Mouse (Mus musculus) midbrain, embryonic 10.5 days (tissue): ENCODE measurements at regions not wholly inside any gene's neighbourhood (a gene's known extent, or its start where the extent isn't known, plus 50 kb on each side); places are given as distances from the start of the nearest gene placed in this dataset.

ENCODE experiments used
- DNase-seq: peaks from one replicate; pipeline ENCODE4 v3.0.0-alpha.2; 2017; ENCODE audit warnings: low spot score
- H3K27ac ChIP-seq: fragments of 300-500 bp; sonication (generic); replicated peaks from 2 replicates; pipeline ENCODE4 v1.5.1; 2016; ENCODE audit warnings: mild to moderate bottlenecking
- H3K27me3 ChIP-seq: fragments of 300-500 bp; sonication (generic); 2 replicates; pipeline ENCODE4 v1.6.1; 2016; ENCODE audit warnings: low read depth, mild to moderate bottlenecking; ENCODE audit not compliant: poor library complexity, severe bottlenecking
- H3K36me3 ChIP-seq: fragments of 300-500 bp; sonication (generic); 2 replicates; pipeline ENCODE4 v1.6.1; 2016; ENCODE audit warnings: mild to moderate bottlenecking, moderate library complexity
- H3K4me1 ChIP-seq: fragments of 300-500 bp; sonication (generic); 2 replicates; pipeline ENCODE4 v1.6.1; 2016
- H3K4me3 ChIP-seq: fragments of 300-500 bp; sonication (generic); 2 replicates; pipeline ENCODE4 v1.5.1; 2016; ENCODE audit warnings: mild to moderate bottlenecking, moderate library complexity
- H3K9me3 ChIP-seq: fragments of 300-500 bp; sonication (generic); replicated peaks from 2 replicates; pipeline ENCODE4 v1.6.1; 2016; ENCODE audit warnings: mild to moderate bottlenecking
- WGBS: fragments of 180-500 bp; shearing (Covaris S2); methylation state at CpG from one replicate; pipeline ENCODE4 v1.1.7; 2016; 5-methylcytosine and 5-hydroxymethylcytosine counted together

GRCm38 (mm10) chr10:14213536-14213935 is 247.7 kb downstream of the Hivep2 start:
- 92% methylated on average over 5 of the region's 5 CpGs for WGBS

DNA sequence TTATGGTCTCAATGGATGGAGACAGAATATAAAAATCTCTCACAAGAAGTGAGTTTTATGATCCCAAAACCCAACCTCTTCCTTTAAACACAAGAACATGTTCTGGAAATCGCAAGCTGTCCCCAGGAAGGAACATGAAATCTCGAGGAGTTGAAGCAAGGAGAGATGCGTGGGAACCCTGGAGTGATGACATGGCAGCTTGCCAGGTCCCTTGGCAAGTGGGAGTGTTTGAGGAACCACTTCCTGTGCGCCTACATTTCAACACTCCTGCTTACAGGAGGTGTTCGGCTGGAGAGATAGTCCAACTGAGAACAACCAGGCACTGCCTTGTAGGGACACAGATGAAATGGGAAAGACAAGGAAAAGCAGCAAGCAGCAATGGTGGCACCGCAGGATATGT is 246.1 kb downstream of the Hivep2 start:
- Histone ChIP-seq H3K36me3 (no peaks in the 10 kb centered on the region), H3K27ac (no peak overlapping the region)
- 84% methylated on average over 6 of the region's 6 CpGs for WGBS

More at GRCm38 (mm10) chr10:14213536-14213935, 247.7 kb downstream of the Hivep2 start:
- no peaks in the 10 kb centered on the region for H3K27me3 ChIP-seq
- H3K4me3 ChIP-seq, result no peak overlapping the region
- no peak for DNase-seq
- no peaks in the 10 kb centered on the region for H3K36me3 ChIP-seq
- H3K9me3 ChIP-seq, result peaks cover 4% of the 10 kb centered on the region; the same call in 1 of the 2 replicates
- H3K27ac ChIP-seq, result no peak overlapping the region
- no peaks in the 10 kb centered on the region for H3K4me1 ChIP-seq

DNA sequence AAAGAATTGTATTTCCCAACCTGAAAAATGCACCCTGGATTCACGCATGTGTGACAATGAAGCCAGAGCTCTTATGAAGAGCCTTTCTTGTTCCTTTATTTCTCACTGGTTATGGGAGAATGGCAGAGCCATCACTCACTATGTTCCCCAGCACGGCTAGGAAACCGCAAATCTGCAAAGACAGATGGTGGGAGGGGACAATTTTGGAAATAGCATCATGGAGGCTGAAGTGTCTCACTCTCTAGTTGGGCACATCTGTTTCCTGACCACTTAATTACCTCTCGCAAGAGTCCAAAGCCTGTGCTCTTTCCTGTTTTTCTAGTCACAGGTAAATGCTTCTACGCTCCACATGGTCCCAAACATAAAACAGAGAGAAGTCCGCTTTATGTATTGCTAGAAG is 245.6 kb downstream of the Hivep2 start:
- no peak for DNase-seq
- no peaks in the 10 kb centered on the region for H3K27me3 ChIP-seq
- H3K4me3 ChIP-seq, result no peak overlapping the region
- H3K27ac ChIP-seq, result no peak overlapping the region
- no peaks in the 10 kb centered on the region for H3K36me3 ChIP-seq
- H3K9me3 ChIP-seq, result no peaks in the 10 kb centered on the region
- WGBS, result 88% methylated on average over 6 of the region's 6 CpGs
- no peaks in the 10 kb centered on the region for H3K4me1 ChIP-seq

More for the DNA sequence above, 246.1 kb downstream of the Hivep2 start:
- DNase-seq, result no peak
- H3K4me1 ChIP-seq, result no peaks in the 10 kb centered on the region
- H3K4me3 ChIP-seq, result no peak overlapping the region
- no peaks in the 10 kb centered on the region; the same call in 1 of the 2 replicates for H3K9me3 ChIP-seq
- no peaks in the 10 kb centered on the region for H3K27me3 ChIP-seq

GRCm38 (mm10) chr10:14210445-14210844 is 244.6 kb downstream of the Hivep2 start:
- no peaks in the 10 kb centered on the region for H3K4me1 ChIP-seq
- H3K36me3 ChIP-seq, result no peaks in the 10 kb centered on the region
- no peaks in the 10 kb centered on the region for H3K27me3 ChIP-seq
- H3K4me3 ChIP-seq, result no peak overlapping the region
- H3K27ac ChIP-seq, result no peak overlapping the region
- H3K9me3 ChIP-seq, result no peaks in the 10 kb centered on the region
- no peak for DNase-seq
- 93% methylated on average over 8 of the region's 8 CpGs for WGBS

DNA sequence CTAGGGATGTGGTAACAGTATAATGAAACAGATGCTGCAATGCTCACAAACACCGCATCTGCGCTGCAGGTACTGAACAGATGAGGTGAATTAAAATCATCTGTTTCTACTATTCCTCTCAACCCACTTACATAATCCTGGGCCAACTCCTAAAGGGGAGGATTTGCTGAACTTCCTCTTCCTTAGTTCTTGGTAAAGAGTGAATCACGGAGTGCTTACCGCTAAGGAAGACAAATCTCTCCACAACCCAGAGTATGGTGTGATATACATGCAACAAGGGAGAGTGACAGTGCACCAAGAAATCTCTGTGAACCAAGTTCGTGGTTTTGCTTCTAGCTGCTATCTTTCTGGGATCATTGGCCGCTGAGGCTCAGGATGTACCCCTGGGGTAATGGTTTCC is 244.2 kb downstream of the Hivep2 start:
- 91% methylated on average over 6 of the region's 6 CpGs for WGBS
- DNase-seq, result no peak
- no peak overlapping the region for H3K27ac ChIP-seq
- H3K4me1 ChIP-seq, result no peaks in the 10 kb centered on the region
- no peaks in the 10 kb centered on the region for H3K27me3 ChIP-seq
- no peak overlapping the region for H3K4me3 ChIP-seq
- no peaks in the 10 kb centered on the region for H3K9me3 ChIP-seq
- H3K36me3 ChIP-seq, result no peaks in the 10 kb centered on the region

DNA sequence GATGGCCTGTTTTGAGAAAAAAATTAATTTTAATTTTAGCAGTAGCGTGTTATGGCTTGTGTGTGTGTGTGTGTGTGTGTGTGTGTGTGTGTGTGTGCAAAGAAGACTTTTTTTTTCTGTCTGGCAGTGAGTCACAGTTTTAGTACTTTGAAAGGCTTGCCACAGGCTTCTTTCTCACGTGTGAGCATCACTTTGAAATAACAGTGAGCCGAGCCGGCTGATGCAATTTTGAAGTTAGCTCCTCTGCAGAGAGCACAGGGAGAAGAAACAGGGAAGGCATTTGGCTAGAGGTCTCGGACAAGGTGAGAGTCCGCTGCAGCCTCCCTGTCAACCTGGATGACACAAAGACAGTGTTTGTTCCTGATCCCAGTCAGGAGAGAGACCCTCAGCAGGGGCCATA is 242.3 kb downstream of the Hivep2 start:
- H3K27ac ChIP-seq, result no peak overlapping the region
- WGBS, result 92% methylated on average over 6 of the region's 6 CpGs

DNA sequence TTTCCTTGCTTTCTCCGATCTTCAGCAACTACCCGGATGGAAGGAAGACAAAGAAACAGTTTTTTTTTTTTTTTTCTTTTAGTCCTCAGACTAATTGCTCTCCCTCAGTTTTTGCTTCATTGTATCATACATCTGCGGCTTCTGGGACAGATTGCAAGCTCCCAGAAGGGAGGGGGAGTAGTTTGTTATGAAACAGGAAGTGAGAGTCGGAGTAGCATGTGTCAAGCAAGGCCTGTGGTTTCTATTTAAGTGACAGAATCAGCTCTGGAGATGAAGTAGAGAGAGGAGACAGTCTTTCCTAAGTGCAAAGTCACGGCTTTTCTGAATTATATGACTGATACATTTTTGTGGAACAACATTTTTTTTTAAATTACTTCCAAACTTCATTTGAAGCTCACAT is 241.7 kb downstream of the Hivep2 start:
- 81% methylated on average over 5 of the region's 5 CpGs for WGBS
- H3K36me3 ChIP-seq, result no peaks in the 10 kb centered on the region
- no peaks in the 10 kb centered on the region for H3K9me3 ChIP-seq
- no peak overlapping the region for H3K27ac ChIP-seq
- no peaks in the 10 kb centered on the region for H3K4me1 ChIP-seq
- no peaks in the 10 kb centered on the region for H3K27me3 ChIP-seq
- DNase-seq, result no peak
- H3K4me3 ChIP-seq, result no peak overlapping the region

More for the DNA sequence above, 242.3 kb downstream of the Hivep2 start:
- Histone ChIP-seq H3K36me3 (no peaks in the 10 kb centered on the region), H3K4me1 (no peaks in the 10 kb centered on the region), H3K4me3 (no peak overlapping the region), H3K9me3 (no peaks in the 10 kb centered on the region), H3K27me3 (no peaks in the 10 kb centered on the region)
- DNase-seq, result no peak

- H3K27ac ChIP-seq, result no peak overlapping the region
- DNase-seq, result no peak
- H3K9me3 ChIP-seq, result no peaks in the 10 kb centered on the region
- 87% methylated on average over 5 of the region's 5 CpGs for WGBS
- no peaks in the 10 kb centered on the region for H3K27me3 ChIP-seq
- H3K36me3 ChIP-seq, result no peaks in the 10 kb centered on the region
- H3K4me3 ChIP-seq, result no peak overlapping the region
- H3K4me1 ChIP-seq, result no peaks in the 10 kb centered on the region
Measured at GRCm38 (mm10) chr10:14207051-14207570, 241.2 kb downstream of the Hivep2 start.
